Mouse (Mus musculus) kidney, postnatal 36 days (tissue): ENCODE data around the gene A930017K11Rik.

Experiments
- DNase-seq, 2 experiments: peaks; one replicate each; pipeline ENCODE4 v3.0.0; 2021 to 2022; ENCODE audit warnings: mixed read lengths in 2 of 2

Gene A930017K11Rik

GRCm38 (mm10) chr17:25958771-25959494 is 6.6 kb upstream of the A930017K11Rik start:
- DNase-seq, result no peak

- no peak for DNase-seq
Measured at GRCm38 (mm10) chr17:25957586-25958051, 5.3 kb upstream of the A930017K11Rik start.

- no peak for DNase-seq
Measured at GRCm38 (mm10) chr17:25956631-25957030, 4.3 kb upstream of the A930017K11Rik start.

- no peak for DNase-seq
Measured at GRCm38 (mm10) chr17:25956201-25956600, 3.8 kb upstream of the A930017K11Rik start.

- no peak for DNase-seq
Measured at GRCm38 (mm10) chr17:25955736-25956135, 3.4 kb upstream of the A930017K11Rik start.

- DNase-seq, result no peak
Measured at GRCm38 (mm10) chr17:25954671-25955070, 2.3 kb upstream of the A930017K11Rik start.

GRCm38 (mm10) chr17:25953161-25953560 is 796 bp upstream of the A930017K11Rik start:
- no peak for DNase-seq

GRCm38 (mm10) chr17:25951225-25951802 is 1.1 kb downstream of the A930017K11Rik start:
- DNase-seq, result peak in 1 of 2 experiments; percentile 30

GRCm38 (mm10) chr17:25950706-25951105 is 1.7 kb downstream of the A930017K11Rik start:
- DNase-seq, result no peak

GRCm38 (mm10) chr17:25949981-25950380 is 2.4 kb downstream of the A930017K11Rik start:
- no peak for DNase-seq

- DNase-seq, result no peak
Measured at GRCm38 (mm10) chr17:25948051-25948450, 4.3 kb downstream of the A930017K11Rik start.

- DNase-seq, result no peak
Measured at GRCm38 (mm10) chr17:25947576-25947975, 4.8 kb downstream of the A930017K11Rik start.

- DNase-seq, result no peak
Measured at GRCm38 (mm10) chr17:25946891-25947290, 5.5 kb downstream of the A930017K11Rik start.

- no peak for DNase-seq
Measured at GRCm38 (mm10) chr17:25946349-25946748, 6.0 kb downstream of the A930017K11Rik start.

GRCm38 (mm10) chr17:25945517-25946155 is 6.7 kb downstream of the A930017K11Rik start:
- DNase-seq, result peak; percentile 68 to 74

- DNase-seq, result no peak
Measured at GRCm38 (mm10) chr17:25944366-25945163, 7.8 kb downstream of the A930017K11Rik start, which contains the start of the genes Pigq and Nhlrc4. Pigq (minus strand) TSS chr17:25944936. Nhlrc4 (minus strand) TSS chr17:25944961.

- DNase-seq, result no peak
Measured at GRCm38 (mm10) chr17:25943769-25944168, 8.6 kb downstream of the A930017K11Rik start.

GRCm38 (mm10) chr17:25943221-25943620 is 9.1 kb downstream of the A930017K11Rik start:
- no peak for DNase-seq

- no peak for DNase-seq
Measured at GRCm38 (mm10) chr17:25942597-25943151, 9.7 kb downstream of the A930017K11Rik start.

GRCm38 (mm10) chr17:25941511-25942241 is 10.7 kb downstream of the A930017K11Rik start:
- DNase-seq, result peak; percentile 73 to 87

GRCm38 (mm10) chr17:25934526-25934925 is 17.8 kb downstream of the A930017K11Rik start:
- no peak for DNase-seq

GRCm38 (mm10) chr17:25925348-25925747 is 27.0 kb downstream of the A930017K11Rik start:
- DNase-seq, result no peak
